Mouse (Mus musculus): Measurements from ENCODE around the gene Gm14327.
"Not testable (repeated sequence)": the region's sequence is repeated elsewhere in the genome, so short reads cannot be mapped to it uniquely, and the experiment has no call there.

The Gm14327 gene

GRCm38 (mm10) chr2:177897046-177897578, at the start of gene Gm14327:
Gene Gm14327 (plus strand): TSS chr2:177897096.
- not testable (repeated sequence) for DNase-seq

- DNase-seq, result not testable (repeated sequence)
These were observed 34.6 kb upstream of the Gm14327 start for GRCm38 (mm10) chr2:177862254-177862653.

- DNase-seq, result not testable (repeated sequence)
These were observed 9.2 kb upstream of the Gm14327 start for GRCm38 (mm10) chr2:177887743-177888142.

- DNase-seq, result not testable (repeated sequence)
These were observed 1.3 kb downstream of the Gm14327 start for GRCm38 (mm10) chr2:177898171-177898570.

- not testable (repeated sequence) for DNase-seq
These were observed 6.4 kb downstream of the Gm14327 start for GRCm38 (mm10) chr2:177903276-177903675.

GRCm38 (mm10) chr2:177925563-177926103, 28.7 kb downstream of the Gm14327 start, which contains the start of gene Zfp972:
Gene Zfp972 (minus strand): TSS chr2:177925613.
- not testable (repeated sequence) for DNase-seq
